Mouse (Mus musculus) brain, embryonic 14.5 days (tissue): ENCODE data around the gene Rfx7.

Source experiments
- CTCF ChIP-seq: fragments of 200-500 bp; IDR thresholded peaks from 2 replicates; pipeline ENCODE4 v1.5.1; 2012; ENCODE audit warnings: inconsistent platforms, mild to moderate bottlenecking, moderate library complexity, borderline replicate concordance; ENCODE audit not compliant: insufficient read depth, insufficient read length; ENCODE audit errors: extremely low read depth
- POLR2A ChIP-seq: fragments of 200-500 bp; IDR thresholded peaks from 2 replicates; pipeline ENCODE4 v1.6.1; 2012; ENCODE audit warnings: mild to moderate bottlenecking, inconsistent platforms, borderline replicate concordance; ENCODE audit not compliant: poor library complexity, insufficient read depth, insufficient read length, severe bottlenecking; ENCODE audit errors: extremely low read depth

- TF ChIP-seq POLR2A: no peak
- TF ChIP-seq CTCF: no peak
Observed at GRCm38 (mm10) chr9:72592016-72592415, 60.0 kb downstream of the Rfx7 start.
